Mouse (Mus musculus) gastrocnemius, postnatal 4 days (tissue): Measurements from ENCODE around the gene Htr5b. TPM values are rescaled to one million over a fixed set of nuclear protein-coding genes. Genes with fewer than 3 reads are reported as not detected.

ENCODE experiments used
- DNase-seq, 2 experiments: peaks; one replicate each; pipeline ENCODE4 v3.0.0; 2021 to 2022; ENCODE audit warnings: low spot score in 2 of 2, mixed read lengths in 2 of 2
- long read RNA-seq, 2 experiments: library from polyadenylated mRNA; stranded (forward); transcript quantifications; one replicate each; pipeline ENCODE4 v2.0.0; 2021
- total RNA-seq, 2 experiments: library from RNA; stranded (reverse); gene quantifications; 2 replicates each; pipeline ENCODE4 v1.2.3; 2021

Htr5b gene
- total RNA-seq, result not detected
- long read RNA-seq, experiment 1, result 0 reads
- long read RNA-seq, experiment 2, result 0 reads

DNA sequence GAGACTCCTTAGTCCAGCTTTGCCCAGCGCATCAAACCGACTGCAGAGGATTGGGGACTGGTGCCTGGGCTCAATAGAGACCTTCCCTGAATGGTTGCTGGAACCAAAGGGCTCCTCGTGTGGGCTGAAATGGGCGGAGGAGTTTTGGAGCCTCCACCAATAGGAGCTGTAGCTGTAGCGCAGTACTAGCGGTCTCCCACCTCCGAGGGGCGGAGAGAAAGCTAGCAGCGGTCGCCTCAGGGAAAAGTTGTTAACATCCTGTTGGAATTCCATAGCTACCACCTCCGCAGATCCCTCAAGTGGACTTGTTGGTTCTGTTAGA, at the start of gene Htr5b:
TSS of gene Htr5b (minus strand) at position 67 of the 322 bp plus-strand sequence.
- DNase-seq, result peak in 1 of 2 experiments; percentile 8

DNA sequence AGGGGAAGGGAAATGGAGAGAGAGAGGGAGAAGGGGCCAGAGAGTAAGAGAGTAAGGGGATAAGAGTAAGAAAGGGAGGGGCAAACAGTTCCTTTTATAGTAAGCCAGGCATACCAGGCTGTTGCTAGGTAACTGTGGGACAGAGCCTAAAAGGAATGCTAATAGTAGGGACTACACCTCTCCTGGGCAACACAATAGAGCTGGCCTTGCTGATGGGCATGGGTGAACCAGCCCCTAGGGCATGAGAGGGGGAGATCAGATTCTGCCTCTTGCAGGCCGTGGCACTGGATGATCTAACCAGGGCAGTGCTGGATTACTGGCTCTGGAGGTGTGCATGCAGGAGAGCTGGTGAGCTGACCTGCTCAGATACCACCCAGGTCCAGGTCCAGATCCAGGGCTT, 49.2 kb upstream of the Htr5b start:
- DNase-seq, result no peak

DNA sequence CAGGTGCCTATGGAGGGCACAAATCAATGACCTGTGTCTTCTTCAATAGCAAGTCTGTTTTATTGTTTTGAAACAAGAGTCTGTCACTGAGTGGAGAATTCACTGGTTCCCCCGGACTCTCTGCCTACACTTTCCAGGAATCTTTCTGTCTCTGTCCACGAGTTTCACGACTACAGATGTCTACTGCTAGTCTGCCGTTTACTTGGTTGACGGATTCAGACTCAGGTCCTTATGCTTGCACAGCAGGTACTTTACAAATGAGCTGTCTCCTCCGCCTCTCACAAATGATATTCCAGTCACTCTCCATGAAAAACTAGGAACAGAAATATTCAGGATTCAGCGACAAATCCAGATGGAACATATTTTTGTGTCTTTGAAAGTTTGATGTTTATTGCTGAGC, 42.3 kb upstream of the Htr5b start:
- no peak for DNase-seq

DNA sequence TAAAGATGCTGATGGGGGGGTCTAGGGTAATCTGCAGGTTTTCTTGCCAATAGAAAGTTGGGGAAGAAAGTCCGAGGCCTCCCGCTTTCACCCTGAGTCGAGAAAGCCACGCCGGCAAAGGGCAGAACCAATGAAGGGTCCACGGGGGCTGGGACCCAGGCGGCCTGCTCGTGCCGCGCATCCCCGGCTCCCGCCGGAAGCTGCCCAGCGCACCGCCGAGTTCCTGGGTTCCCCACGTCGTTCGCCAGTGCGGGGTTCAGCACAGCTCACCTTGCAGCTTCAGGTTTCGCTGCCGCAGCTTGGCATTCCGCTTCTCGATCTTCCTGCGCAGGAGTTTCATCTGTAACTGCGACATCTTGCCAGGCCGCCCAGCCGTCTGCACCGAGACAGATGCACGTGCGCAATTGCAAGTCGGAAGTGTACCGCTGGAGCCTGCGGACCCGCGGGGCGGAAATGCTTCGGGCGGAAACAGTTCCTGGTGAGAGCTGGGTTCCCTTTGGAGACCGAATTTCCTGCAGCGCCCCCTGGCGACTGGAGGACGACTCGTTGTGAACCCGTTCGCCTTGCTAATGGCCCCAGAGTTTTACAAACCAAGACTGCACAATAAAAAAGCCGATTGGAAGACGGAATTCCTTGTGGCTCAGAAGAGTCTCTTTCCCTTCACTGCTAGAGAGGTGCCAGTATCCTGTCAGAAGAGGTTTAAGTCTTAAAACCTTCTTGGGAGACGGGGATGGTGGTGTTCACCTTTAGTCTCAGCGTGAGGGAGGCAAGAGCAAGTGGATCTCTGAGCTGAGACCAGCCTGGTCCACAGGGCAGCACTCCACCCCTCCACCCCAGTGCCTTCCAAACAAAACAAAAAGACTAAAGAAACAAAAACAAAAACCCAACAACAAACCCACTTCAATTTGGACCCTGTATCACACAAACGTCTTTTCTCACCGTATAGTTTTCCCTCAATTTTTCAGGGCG, 39.5 kb upstream of the Htr5b start, which contains the start of gene Ddx18:
TSS of gene Ddx18 (minus strand) at position 469 of the 969 bp plus-strand sequence.
- DNase-seq, result peak; percentile 98

DNA sequence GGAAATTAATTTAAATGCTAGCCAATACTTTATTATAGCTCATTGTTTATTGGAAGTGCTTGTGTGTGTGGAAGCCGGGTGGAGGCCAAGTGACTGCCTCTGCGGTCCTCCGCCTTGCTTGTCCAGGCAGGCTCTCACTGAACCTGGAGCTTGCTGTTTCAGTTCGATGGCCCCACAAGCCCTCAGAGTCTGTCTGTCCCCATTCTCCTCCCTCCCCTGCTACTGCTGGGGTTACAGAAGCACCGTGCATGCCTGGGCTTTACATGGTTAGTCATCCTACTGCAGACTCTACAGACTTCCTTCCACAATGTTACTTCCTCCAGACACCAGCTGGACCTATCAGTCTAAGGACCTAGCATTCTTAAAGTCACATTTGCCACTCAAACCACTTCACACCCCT, 29.6 kb upstream of the Htr5b start:
- no peak for DNase-seq

DNA sequence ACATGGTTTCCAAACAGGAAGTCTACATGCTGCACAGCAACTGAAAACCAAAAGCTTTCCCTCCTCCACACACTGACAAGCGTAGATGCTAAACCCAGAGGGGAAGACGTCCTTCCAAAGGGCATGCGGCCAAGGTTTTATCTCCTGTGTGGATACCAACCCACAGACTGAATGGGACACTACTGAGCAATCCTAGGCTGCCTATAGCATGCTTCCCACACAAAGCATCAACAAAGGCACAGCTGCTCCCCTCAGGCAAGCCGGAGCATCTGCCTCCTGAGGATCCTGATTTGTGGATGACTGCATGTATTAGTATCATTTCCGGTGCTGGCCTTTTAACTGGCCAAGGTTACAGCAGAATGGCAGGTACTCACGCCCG, 23.2 kb upstream of the Htr5b start:
- no peak for DNase-seq

DNA sequence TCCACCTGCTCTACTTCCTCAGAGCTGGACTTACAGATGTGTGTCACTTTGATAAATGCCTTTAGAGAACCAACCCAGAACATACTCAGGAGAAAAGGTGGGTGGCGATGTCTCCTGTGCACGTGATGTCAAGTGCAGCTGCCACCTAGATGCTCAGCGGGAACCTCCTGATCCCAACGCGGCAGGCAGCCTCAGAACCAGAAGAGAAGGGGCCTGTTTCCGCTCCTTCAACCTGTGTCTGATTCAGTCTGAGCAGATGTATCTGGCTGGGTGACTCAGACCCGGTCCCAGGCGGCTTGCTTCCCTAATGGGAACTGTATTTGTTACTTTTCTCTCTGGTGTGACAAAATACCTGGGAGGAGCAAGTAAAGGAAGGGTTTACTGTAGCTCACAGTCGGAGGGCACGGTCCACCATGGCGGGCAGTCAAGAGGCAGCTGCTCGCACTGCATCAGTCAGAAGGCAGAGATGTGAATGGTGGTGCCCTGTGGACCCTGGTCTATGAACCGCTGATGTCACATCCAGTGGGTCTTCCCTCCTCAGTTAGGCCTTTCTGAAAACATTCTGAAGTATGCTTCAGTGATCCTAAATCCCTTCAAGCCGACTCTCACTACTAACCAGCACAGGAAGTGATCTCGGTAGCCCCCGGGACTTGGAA, 22.7 kb upstream of the Htr5b start:
- no peak for DNase-seq

DNA sequence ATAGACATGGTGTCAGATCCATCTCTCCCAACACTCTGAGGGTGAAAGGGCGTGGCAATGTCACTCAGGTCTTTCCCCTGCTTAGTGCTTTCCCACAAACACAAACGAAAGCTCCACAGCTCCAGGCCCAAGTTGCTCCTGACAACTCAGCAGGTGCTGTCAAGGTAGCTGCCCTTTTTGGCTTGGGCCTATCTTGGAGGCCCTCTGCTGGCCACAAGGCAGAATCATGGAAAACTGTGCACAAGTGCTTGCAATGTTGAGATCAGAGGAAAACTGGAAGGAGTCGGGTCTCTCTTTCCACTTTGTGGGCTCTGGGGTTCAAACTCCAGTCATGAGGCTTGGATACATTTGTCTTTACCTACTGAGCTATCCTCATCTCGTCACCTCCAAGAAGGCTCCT, 21.2 kb upstream of the Htr5b start:
- no peak for DNase-seq

DNA sequence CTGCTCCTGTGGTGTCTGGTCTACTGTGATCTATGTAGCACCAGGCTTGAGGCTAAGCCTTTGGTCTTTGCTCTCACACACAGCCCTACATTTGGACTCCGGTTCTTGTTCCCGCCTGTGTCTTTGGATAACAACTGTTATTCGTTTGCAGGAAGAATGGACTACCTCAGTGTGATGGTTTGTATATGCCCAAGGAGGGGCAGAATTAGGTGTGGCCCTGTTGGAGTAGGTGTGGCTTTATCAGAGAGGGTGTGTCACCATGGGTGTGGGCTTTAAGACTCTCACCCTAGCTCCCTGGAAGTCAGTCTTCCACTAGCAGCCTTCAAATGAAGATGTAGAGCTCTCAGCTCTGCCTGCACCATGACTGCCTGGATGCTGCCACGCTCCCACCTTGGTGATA, 20.4 kb upstream of the Htr5b start:
- no peak for DNase-seq

DNA sequence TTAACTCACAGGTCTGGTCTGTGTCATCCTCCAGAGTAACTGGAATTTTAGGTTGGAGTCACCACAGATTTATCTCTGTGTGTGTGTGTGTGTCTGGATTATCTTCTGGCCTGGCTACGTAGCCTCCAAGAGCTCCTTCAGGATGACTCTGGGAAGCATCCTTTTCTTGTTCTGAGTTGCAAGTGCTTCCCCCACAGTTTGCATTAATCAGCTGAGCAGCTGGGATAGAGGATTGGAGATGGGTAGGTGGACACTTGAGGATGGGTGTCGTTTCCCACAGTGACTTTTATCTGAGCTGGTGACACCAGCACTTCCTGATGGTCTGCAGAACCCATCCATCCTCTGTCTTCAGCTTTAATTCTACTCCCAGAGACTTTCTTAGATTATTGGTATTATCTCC, 18.6 kb upstream of the Htr5b start:
- no peak for DNase-seq

DNA sequence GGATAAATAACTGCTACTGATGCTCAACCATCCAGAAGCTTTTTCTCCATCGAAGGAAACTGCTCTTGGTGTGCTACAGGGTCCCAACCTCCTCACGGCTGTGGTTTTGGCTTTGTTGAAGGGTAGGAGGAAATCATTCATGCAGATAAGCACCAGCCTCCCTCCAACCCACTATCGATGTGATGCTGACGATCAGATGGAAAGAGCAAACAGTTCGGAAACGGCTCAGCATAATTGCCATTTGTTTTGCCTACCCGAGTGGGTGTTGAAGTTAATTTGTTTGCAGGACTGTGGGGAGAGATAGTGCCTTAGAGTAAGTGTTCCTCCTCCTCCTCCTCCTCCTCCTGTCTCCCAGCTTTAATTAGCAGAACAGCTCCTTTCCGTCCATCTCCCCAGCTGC, 12.1 kb upstream of the Htr5b start:
- no peak for DNase-seq

DNA sequence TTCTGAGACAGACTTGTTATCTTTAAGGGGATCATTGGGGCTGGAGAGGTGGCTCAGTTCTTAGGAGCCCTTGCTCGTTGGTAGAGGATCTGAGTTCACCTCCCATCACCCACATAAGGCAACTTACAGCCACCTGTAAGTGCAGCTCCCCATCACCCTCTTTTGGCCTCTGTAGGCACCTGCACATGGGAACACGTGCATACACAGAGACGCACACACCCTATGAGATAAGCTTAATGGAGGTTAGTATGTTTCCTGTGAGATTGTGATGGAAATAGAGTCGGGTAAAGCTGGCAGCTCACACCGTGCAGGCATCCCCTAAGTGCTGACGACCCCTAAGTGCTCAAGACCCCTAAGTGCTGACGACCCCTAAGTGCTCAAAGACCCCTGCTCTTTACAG, 3.2 kb upstream of the Htr5b start:
- DNase-seq, result no peak

DNA sequence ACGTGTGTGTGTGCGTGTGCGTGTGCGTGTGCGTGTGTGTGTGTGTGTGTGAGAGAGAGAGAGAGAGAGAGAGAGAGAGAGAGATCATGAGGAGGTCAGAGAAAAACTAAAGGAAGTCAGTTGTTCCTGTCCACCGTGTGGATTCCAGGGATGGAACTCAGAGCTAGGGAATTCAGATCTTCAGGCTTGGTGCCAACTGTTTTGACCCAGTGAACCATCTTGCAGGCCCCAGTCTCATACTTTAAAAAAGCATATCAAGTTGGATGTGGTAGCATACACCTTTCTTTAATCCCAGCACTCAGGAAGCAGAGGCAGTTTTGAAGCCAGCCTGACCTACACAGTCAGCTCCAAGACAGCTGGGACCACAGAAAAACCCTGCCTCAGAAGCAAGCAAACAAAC, 1.0 kb upstream of the Htr5b start:
- no peak for DNase-seq

DNA sequence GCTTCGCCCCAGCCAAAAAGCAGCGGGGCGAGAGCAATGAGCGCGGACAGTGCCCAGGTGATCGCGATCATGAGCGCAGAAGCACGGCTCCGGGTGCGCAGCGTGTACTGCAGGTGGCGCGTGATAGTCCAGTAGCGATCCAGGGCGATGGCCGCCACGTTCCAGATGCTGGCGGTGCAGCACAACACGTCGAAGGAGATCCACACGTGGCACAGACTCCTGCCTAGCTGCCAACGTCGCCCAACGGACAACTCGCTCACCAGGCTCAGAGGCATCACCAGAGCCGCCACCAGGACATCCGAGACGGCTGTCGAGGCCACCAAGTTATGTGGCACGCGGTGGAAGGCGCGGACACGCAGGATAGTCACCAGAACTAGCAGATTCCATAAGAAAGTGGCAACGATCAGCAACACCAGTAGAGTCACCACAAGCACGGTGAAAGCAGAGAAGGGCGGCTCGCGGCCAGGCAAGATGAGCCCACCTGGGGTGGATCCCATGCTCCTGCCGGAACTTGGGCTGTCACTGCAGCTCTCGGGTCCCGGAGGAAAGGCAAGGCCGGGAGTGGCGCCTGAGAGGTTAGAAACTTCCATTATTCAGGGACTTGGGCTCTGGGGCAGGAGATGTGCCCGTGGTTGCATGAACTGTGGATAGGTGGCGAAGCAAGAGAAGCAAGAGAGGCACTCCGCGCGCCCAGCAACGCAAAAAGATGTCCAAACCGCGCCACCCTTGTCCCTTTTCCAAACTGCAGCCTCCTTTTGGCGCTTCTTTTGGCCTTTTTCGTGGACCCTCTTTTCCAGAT, 466 bp downstream of the Htr5b start:
- DNase-seq, result peak in 1 of 2 experiments; percentile 7

DNA sequence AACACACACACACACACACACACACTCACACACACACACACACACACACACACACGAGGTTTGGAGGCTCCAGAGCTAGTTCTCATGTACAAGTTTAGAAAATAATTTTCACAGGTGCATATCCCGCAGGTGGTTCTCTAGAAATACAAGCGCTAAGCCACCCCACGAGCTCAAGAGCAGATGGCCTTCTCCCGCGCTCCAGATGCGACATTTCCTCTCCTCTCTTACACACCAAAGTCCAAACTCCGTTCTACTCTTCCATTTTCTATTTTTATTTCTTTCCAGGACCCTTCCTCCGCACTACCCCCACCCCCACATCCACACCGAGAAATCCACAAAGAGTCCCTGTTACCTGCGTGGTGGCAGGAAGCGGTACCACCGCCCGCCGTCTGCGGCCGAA, 1.2 kb downstream of the Htr5b start:
- no peak for DNase-seq

DNA sequence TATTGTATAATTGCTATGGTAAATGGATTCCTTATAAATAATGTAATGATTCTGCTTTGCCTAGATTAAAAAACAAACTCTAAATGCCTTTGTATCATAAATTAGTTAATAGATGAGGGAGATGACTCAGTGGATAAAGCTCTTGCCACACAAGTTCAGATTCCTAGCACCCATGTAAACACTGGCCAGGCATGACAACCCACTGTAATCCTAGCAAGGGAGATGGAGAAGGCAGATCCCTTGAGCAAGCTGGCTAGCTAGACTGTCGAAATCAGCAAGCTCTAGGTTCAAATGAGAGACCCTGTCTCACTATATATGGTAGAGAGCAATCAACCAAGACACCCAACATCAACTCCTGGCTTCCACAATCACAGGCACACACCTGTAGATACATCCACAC, 9.7 kb downstream of the Htr5b start:
- no peak for DNase-seq

DNA sequence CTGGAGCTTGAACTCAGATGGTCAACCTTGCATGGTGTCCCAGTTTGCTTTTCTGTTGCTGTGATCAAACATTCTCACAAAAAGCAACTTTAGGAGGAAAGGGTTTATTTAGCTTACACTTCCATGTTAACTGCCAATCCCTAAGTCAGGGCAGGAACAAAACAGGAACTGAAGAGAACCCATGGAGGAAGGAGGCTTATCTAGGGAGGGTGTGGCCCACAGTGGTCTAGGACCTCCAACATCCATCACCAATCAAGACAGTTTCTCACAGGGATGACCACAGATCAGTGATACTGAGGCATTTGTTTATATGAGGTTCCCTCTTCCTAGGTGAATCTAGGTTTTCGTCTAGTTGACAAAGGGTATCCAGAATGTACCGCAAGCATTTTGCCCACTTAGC, 16.3 kb downstream of the Htr5b start:
- DNase-seq, result no peak

DNA sequence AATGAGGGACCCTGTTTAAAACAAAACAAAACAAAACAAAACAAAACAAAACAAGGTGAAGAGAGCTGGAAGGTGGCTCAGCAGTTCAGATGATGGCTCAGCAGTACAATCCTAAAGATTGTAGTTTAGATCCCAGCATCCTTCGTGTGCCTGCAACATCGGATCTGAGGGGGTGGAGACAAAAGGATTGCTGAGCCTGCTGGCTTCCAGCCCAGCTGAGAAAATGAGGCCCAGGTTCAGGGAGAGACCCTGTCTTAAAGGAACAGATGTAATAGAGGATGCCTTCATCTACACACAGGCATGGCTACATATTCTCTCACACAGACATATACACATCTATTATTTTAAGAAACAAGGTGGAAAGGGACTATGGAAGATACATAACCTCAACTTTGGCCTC, 17.1 kb downstream of the Htr5b start:
- no peak for DNase-seq

DNA sequence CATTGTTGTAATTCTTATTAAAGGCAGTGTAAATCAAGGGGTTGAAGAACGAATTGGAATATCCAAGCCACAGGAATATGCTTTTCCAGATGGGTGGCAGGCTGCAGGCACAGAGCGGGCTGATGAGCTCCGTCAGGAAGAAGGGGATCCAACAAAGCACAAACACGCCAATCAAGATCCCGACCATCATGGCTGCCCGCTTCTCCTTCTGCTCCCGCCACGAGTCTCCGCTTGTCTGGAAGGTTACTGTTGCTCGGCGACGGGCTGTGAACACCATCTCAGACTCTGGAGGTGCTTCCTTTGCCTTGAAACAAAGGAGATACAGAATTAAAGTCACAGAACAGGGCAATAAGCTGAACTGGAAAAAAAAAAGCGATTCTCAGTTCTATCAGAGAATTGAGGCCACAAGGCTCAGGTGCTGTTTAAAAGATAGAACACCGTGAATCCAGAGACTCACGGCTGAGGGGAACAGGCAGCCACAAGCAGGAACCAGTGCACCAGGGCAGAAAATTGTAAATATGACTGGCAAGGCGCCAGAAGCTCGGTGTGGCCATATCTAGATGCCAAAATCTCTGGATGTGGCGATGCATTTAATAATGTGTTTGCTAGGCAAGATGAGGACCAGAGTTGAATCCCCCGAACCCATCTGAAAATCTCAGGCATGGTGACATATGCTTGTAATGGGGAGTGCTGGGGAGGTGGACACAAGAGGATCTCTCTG, 17.7 kb downstream of the Htr5b start:
- no peak for DNase-seq

DNA sequence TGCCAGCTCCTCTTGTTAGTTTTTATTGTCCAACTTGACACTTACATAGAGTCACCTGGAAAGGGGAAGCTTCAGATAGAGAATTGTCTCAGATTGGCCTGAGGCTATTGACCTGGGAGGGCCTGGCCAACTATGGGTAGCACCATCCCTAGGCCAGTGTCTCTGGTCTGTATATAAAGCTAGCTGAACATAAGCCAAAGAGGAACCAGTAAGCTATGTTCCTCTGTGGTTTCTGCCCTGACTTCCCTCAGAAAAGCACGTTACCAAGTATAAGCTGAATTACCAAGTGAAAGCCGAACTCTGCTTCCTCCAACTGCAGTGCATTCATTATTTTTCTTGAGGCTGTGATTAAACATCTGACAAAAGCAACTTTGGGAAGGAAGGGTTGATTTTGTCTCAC, 19.5 kb downstream of the Htr5b start:
- no peak for DNase-seq

DNA sequence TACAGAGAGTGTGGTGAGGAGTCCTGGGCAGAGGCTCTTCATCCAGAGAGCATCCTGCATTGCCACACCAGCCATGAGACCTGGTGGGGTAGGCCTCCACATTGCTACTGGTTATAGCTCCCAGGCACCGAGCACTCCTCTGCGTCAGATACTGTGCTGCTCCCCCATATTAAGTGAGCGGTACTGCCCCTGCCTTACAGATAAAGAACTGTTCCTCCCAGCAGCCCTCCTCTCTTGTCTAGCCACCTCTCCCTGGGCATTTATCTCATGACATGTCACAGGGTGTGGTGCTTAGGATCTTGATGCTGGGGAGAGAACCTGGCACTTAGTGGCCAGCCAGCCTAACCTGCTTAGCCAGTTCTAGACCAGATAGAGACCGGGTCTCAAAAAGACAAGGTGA, 31.2 kb downstream of the Htr5b start:
- DNase-seq, result no peak
